8 mouse cellular contexts compared by ENCODE assay signal in the genomic region with DNA sequence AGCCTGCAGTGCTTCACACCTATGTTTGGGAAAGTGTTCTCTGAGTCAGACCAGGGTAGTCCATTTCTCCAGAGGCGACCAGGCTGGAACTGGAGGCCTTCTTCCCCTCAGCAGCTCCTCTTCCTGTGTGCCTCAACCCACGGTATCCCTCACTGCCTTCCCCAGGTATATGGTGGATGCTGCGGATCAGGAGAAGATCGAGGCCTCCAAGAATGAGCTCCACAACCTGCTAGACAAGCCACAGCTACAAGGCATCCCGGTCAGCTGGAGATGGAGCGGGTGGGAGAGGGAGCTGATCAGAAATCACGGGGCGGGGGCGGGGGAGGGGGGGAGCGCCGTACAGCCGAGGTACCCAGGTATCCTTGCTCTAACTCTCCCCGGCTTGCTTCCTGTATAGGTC. TPM values are rescaled to one million over a fixed set of nuclear protein-coding genes. Genes with fewer than 3 reads are reported as not detected.
A peak's percentile ranks its signal among the peaks of the same experiment; 100 is the strongest.
DNase-seq lines count a peak whose midpoint lies in the region; ATAC-seq lines count a peak whose summit lies in the region.

No protein-coding gene starts in this region.

- DNase-seq in kidney, postnatal 10 days: peak; percentile 13
- no peak for DNase-seq in kidney, adult 9 months
- no peak for DNase-seq in forebrain, embryonic 10.5 days (ENCODE audit: extremely low spot score, low spot score)
- DNase-seq in limb, embryonic 10.5 days (ENCODE audit: low spot score): no peak
- DNase-seq in gastrocnemius, postnatal 14 days: no peak
- no peak for DNase-seq in thymus, postnatal 0 days (ENCODE audit: low spot score)

- peak overlapping the region; percentile 42 for H3K4me3 ChIP-seq in forebrain, embryonic 10.5 days
- peak overlapping the region; percentile 42 for H3K4me3 ChIP-seq in limb, embryonic 10.5 days
- H3K4me3 ChIP-seq in neural tube, embryonic 13.5 days: peak overlapping the region; percentile 18; the same call in 1 of the 2 replicates

- H3K4me1 ChIP-seq in forebrain, embryonic 10.5 days: peaks cover 25% of the 10 kb centered on the region
- peaks cover 32% of the 10 kb centered on the region for H3K4me1 ChIP-seq in limb, embryonic 10.5 days
- H3K4me1 ChIP-seq in neural tube, embryonic 13.5 days (replicated peaks): peaks cover 71% of the 10 kb centered on the region

- H3K27me3 ChIP-seq in forebrain, embryonic 10.5 days (ENCODE audit: poor library complexity, severe bottlenecking): no peaks in the 10 kb centered on the region
- H3K27me3 ChIP-seq in limb, embryonic 10.5 days (ENCODE audit: low read depth, poor library complexity, severe bottlenecking): no peaks in the 10 kb centered on the region
- H3K27me3 ChIP-seq in neural tube, embryonic 13.5 days: no peaks in the 10 kb centered on the region

- peak overlapping the region; percentile 86 for H3K27ac ChIP-seq in forebrain, embryonic 10.5 days
- peak overlapping the region; percentile 92 for H3K27ac ChIP-seq in limb, embryonic 10.5 days
- peak overlapping the region; percentile 95 for H3K27ac ChIP-seq in neural tube, embryonic 13.5 days (replicated peaks)

- H3K4me2 ChIP-seq in neural tube, embryonic 13.5 days: peak overlapping the region; percentile 46

- H3K9ac ChIP-seq in neural tube, embryonic 13.5 days: peak overlapping the region; percentile 71

- 19% methylated on average over 13 of the region's 13 CpGs for WGBS in forebrain, embryonic 10.5 days
- WGBS in limb, embryonic 10.5 days: 22% methylated on average over 13 of the region's 13 CpGs
- 24% methylated on average over 13 of the region's 13 CpGs for WGBS in neural tube, embryonic 13.5 days

- intact Hi-C loops in gastrocnemius, postnatal 14 days (cut with DNase I; ENCODE audit: low total_unique reads): no loop called here

- H3K9me3 ChIP-seq in forebrain, embryonic 10.5 days: no peaks in the 10 kb centered on the region
- no peaks in the 10 kb centered on the region for H3K9me3 ChIP-seq in limb, embryonic 10.5 days (replicated peaks)
- no peaks in the 10 kb centered on the region for H3K9me3 ChIP-seq in neural tube, embryonic 13.5 days

- peaks cover 46% of the 10 kb centered on the region for H3K36me3 ChIP-seq in forebrain, embryonic 10.5 days (replicated peaks)
- H3K36me3 ChIP-seq in limb, embryonic 10.5 days: peaks cover 43% of the 10 kb centered on the region
- peaks cover 46% of the 10 kb centered on the region for H3K36me3 ChIP-seq in neural tube, embryonic 13.5 days

- ATAC-seq in neural tube, embryonic 13.5 days (ENCODE audit: low read depth): peak; percentile 10; the same call in 1 of the 2 replicates
- no peak for ATAC-seq in megakaryocyte progenitor cell, adult 5-6 weeks (replicated peaks; ENCODE audit: poor library complexity)

RNA-seq across cellular contexts. Expression of gene Arl8a, which starts 7.4 kb away (rescaled TPM):
- polyA plus RNA-seq in forebrain, embryonic 10.5 days (2016; fragmentation: Nextera tagmentation; extraction: Ambion mirVana): 37.6 and 39.2 TPM in 2 replicates
- 32.7 and 42.2 TPM in 2 replicates for polyA plus RNA-seq in limb, embryonic 10.5 days (2016; fragmentation: Nextera tagmentation; extraction: Ambion mirVana)
- 331 and 336 TPM in 2 replicates for polyA plus RNA-seq in neural tube, embryonic 13.5 days (2015; fragmentation: Nextera tagmentation; extraction: Ambion mirVana)
- 10 to 100 TPM; 25.1 to 26.8 TPM for total RNA-seq in gastrocnemius, postnatal 14 days (2021)
- 32.6 and 34.8 TPM in 2 replicates for polyA plus RNA-seq in thymus, postnatal 0 days (2015; fragmentation: Nextera tagmentation; extraction: Ambion mirVana)
- 32.1 and 35.1 TPM in 2 replicates for total RNA-seq in megakaryocyte progenitor cell, adult 5-6 weeks (2015)
- total RNA-seq in megakaryocyte progenitor cell, adult 5-6 weeks (2017): 18.4 and 19.9 TPM in 2 replicates

RNA-seq across cellular contexts. Expression of gene Gpr37l1, which starts 13.5 kb away (rescaled TPM):
- not detected in 2 replicates for polyA plus RNA-seq in forebrain, embryonic 10.5 days (2016; fragmentation: Nextera tagmentation; extraction: Ambion mirVana)
- not detected in 2 replicates for polyA plus RNA-seq in limb, embryonic 10.5 days (2016; fragmentation: Nextera tagmentation; extraction: Ambion mirVana)
- polyA plus RNA-seq in neural tube, embryonic 13.5 days (2015; fragmentation: Nextera tagmentation; extraction: Ambion mirVana): 0.63 and 0.76 TPM in 2 replicates
- 1 to 10 TPM in 1 of 2 experiments, under 1 TPM in 1; 0.78 to 2.5 TPM for total RNA-seq in gastrocnemius, postnatal 14 days (2021)
- 0.09 and 0.13 TPM in 2 replicates for polyA plus RNA-seq in thymus, postnatal 0 days (2015; fragmentation: Nextera tagmentation; extraction: Ambion mirVana)
- not detected in 2 replicates for total RNA-seq in megakaryocyte progenitor cell, adult 5-6 weeks (2015)
- not detected in 2 replicates for total RNA-seq in megakaryocyte progenitor cell, adult 5-6 weeks (2017)

RNA-seq across cellular contexts. Expression of gene Ptpn7, which starts 21.5 kb away (rescaled TPM):
- polyA plus RNA-seq in forebrain, embryonic 10.5 days (2016; fragmentation: Nextera tagmentation; extraction: Ambion mirVana): 1.9 and 2.3 TPM in 2 replicates
- polyA plus RNA-seq in limb, embryonic 10.5 days (2016; fragmentation: Nextera tagmentation; extraction: Ambion mirVana): 1.4 and 1.9 TPM in 2 replicates
- 0.59 and 1.1 TPM in 2 replicates for polyA plus RNA-seq in neural tube, embryonic 13.5 days (2015; fragmentation: Nextera tagmentation; extraction: Ambion mirVana)
- total RNA-seq in gastrocnemius, postnatal 14 days (2021): under 1 TPM; 0.18 to 0.41 TPM
- polyA plus RNA-seq in thymus, postnatal 0 days (2015; fragmentation: Nextera tagmentation; extraction: Ambion mirVana): 108 and 118 TPM in 2 replicates
- total RNA-seq in megakaryocyte progenitor cell, adult 5-6 weeks (2015): 75.0 and 75.4 TPM in 2 replicates
- total RNA-seq in megakaryocyte progenitor cell, adult 5-6 weeks (2017): 103 and 112 TPM in 2 replicates

RNA-seq across cellular contexts. Expression of gene Lgr6, which starts 48.9 kb away (rescaled TPM):
- 0.07 and 0.14 TPM in 2 replicates for polyA plus RNA-seq in forebrain, embryonic 10.5 days (2016; fragmentation: Nextera tagmentation; extraction: Ambion mirVana)
- 0.56 and 0.75 TPM in 2 replicates for polyA plus RNA-seq in limb, embryonic 10.5 days (2016; fragmentation: Nextera tagmentation; extraction: Ambion mirVana)
- 1.4 and 2.0 TPM in 2 replicates for polyA plus RNA-seq in neural tube, embryonic 13.5 days (2015; fragmentation: Nextera tagmentation; extraction: Ambion mirVana)
- 1 to 10 TPM in 1 of 2 experiments, under 1 TPM in 1; 0.88 to 1.1 TPM for total RNA-seq in gastrocnemius, postnatal 14 days (2021)
- 0.12 and 0.31 TPM in 2 replicates for polyA plus RNA-seq in thymus, postnatal 0 days (2015; fragmentation: Nextera tagmentation; extraction: Ambion mirVana)
- total RNA-seq in megakaryocyte progenitor cell, adult 5-6 weeks (2015): 0.05 TPM in 1 of 2 replicates, not detected in the other
- total RNA-seq in megakaryocyte progenitor cell, adult 5-6 weeks (2017): 0.08 TPM in 1 of 2 replicates, not detected in the other

Comparison
In these comparisons a context has a peak if more than half of its experiments do, and no peak if none do; other contexts are left out.
1. RNA of gene Ptpn7, which starts 21.5 kb away (polyA plus RNA-seq): 108 to 118 TPM in thymus, postnatal 0 days; 1.9 to 2.3 TPM in forebrain, embryonic 10.5 days, 1.4 to 1.9 TPM in limb, embryonic 10.5 days and 0.59 to 1.1 TPM in neural tube, embryonic 13.5 days; every median in the first group is over 10 times any median in the second.
2. Peak in every context shown above with its lines, with median percentiles within 50 percentile points of each other: H3K27ac ChIP-seq and H3K4me3 ChIP-seq.